Mouse (Mus musculus) thymus, adult 2 months (tissue): ENCODE data around the gene Trank1.

Experiments
- CTCF ChIP-seq: fragments of 200-500 bp; IDR thresholded peaks from 2 replicates; pipeline ENCODE4 v1.5.1; 2012; ENCODE audit warnings: mild to moderate bottlenecking, control low read depth, low read length, moderate library complexity, borderline replicate concordance; ENCODE audit not compliant: control insufficient read depth, poor library complexity, insufficient read depth; ENCODE audit errors: extremely low read depth
- POLR2A ChIP-seq: fragments of 200-500 bp; IDR thresholded peaks from 2 replicates; pipeline ENCODE4 v1.6.1; 2012; ENCODE audit warnings: mild to moderate bottlenecking, low read length, control low read depth, moderate library complexity; ENCODE audit not compliant: control insufficient read depth, poor library complexity, insufficient read depth; ENCODE audit errors: extremely low read depth

DNA sequence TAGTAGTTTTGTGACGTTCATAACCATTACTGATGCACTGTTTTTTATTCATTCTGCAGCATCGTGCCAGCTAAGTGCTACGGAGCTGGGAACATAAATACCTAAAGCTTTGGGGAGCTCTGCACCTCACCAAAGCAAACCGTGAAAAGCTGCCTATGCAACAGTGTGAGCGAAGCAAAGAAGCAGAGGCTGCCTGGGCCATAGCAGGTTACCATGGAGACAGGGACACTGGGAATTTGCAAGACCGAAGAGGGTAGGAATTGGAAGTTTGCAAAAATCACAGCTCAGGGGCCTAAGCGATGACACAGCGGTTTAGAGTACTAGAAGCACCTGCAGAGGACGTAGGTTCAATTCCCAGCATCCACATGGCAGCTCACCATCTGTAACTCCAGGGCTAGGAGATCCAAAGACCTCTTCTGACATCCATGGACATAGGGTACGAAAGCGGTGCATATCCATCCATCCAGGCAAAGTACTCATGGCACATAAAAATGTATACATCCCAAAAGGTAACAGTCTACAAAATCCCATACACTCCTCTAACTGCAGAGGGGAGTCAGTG, 20.9 kb upstream of the Trank1 start:
- TF ChIP-seq CTCF (no peak), POLR2A (no peak)
